Mouse (Mus musculus): ENCODE results near the gene Alpk1.
"Not testable (repeated sequence)": the region's sequence is repeated elsewhere in the genome, so short reads cannot be mapped to it uniquely, and the experiment has no call there.

The Alpk1 gene

GRCm38 (mm10) chr3:127790234-127791055, 10.1 kb upstream of the Alpk1 start:
- peak; percentile 57 for DNase-seq (ENCODE audit: extremely low spot score)

- peak; percentile 62 for DNase-seq (ENCODE audit: extremely low spot score)
Measured at GRCm38 (mm10) chr3:127789500-127790191, 9.3 kb upstream of the Alpk1 start, which contains the start of gene Tifa. Tifa (plus strand) TSS chr3:127789805.

GRCm38 (mm10) chr3:127788919-127789318, 8.6 kb upstream of the Alpk1 start:
- DNase-seq (ENCODE audit: extremely low spot score) = peak; percentile 11

- DNase-seq (ENCODE audit: extremely low spot score) = no peak
Measured at GRCm38 (mm10) chr3:127788038-127788437, 7.7 kb upstream of the Alpk1 start.

GRCm38 (mm10) chr3:127787032-127787431, 6.7 kb upstream of the Alpk1 start:
- DNase-seq (ENCODE audit: extremely low spot score) = no peak

- DNase-seq (ENCODE audit: extremely low spot score) = not testable (repeated sequence)
Measured at GRCm38 (mm10) chr3:127783680-127784079, 3.4 kb upstream of the Alpk1 start.

GRCm38 (mm10) chr3:127782921-127783320, 2.6 kb upstream of the Alpk1 start:
- no peak for DNase-seq (ENCODE audit: extremely low spot score)

- DNase-seq (ENCODE audit: extremely low spot score) = no peak
Measured at GRCm38 (mm10) chr3:127780921-127781320, 594 bp upstream of the Alpk1 start.

- no peak for DNase-seq (ENCODE audit: extremely low spot score)
Measured at GRCm38 (mm10) chr3:127769146-127769545, 11.2 kb downstream of the Alpk1 start.

GRCm38 (mm10) chr3:127765971-127766370, 14.4 kb downstream of the Alpk1 start:
- no peak for DNase-seq (ENCODE audit: extremely low spot score)

GRCm38 (mm10) chr3:127764541-127764940, 15.8 kb downstream of the Alpk1 start:
- DNase-seq (ENCODE audit: extremely low spot score) = no peak

GRCm38 (mm10) chr3:127763076-127763612, 17.2 kb downstream of the Alpk1 start:
- DNase-seq (ENCODE audit: extremely low spot score) = peak; percentile 62

- no peak for DNase-seq (ENCODE audit: extremely low spot score)
Measured at GRCm38 (mm10) chr3:127762403-127762802, 17.9 kb downstream of the Alpk1 start.

GRCm38 (mm10) chr3:127759212-127759611, 21.1 kb downstream of the Alpk1 start:
- DNase-seq (ENCODE audit: extremely low spot score) = peak; percentile 57

GRCm38 (mm10) chr3:127758806-127759205, 21.5 kb downstream of the Alpk1 start:
- DNase-seq (ENCODE audit: extremely low spot score) = no peak

- no peak for DNase-seq (ENCODE audit: extremely low spot score)
Measured at GRCm38 (mm10) chr3:127757886-127758301, 22.4 kb downstream of the Alpk1 start.

GRCm38 (mm10) chr3:127756458-127756857, 23.9 kb downstream of the Alpk1 start:
- DNase-seq (ENCODE audit: extremely low spot score) = no peak

GRCm38 (mm10) chr3:127749981-127750562, 30.3 kb downstream of the Alpk1 start:
- peak; percentile 25 for DNase-seq (ENCODE audit: extremely low spot score)

- peak; percentile 49 for DNase-seq (ENCODE audit: extremely low spot score)
Measured at GRCm38 (mm10) chr3:127749266-127749665, 31.1 kb downstream of the Alpk1 start.

GRCm38 (mm10) chr3:127748644-127749043, 31.7 kb downstream of the Alpk1 start:
- no peak for DNase-seq (ENCODE audit: extremely low spot score)

GRCm38 (mm10) chr3:127745911-127746640, 34.3 kb downstream of the Alpk1 start:
- peak; percentile 47 for DNase-seq (ENCODE audit: extremely low spot score)

- no peak for DNase-seq (ENCODE audit: extremely low spot score)
Measured at GRCm38 (mm10) chr3:127745504-127745903, 34.8 kb downstream of the Alpk1 start.
